Mouse (Mus musculus) c-Kit-positive CD71-positive TER-119-negative erythroid progenitor cells, embryonic 14.5 days (primary cell): ENCODE data around the gene Magel2.

ENCODE experiments used
- DNase-seq: peaks from one replicate; pipeline ENCODE4 v3.0.0-alpha.2; 2013; ENCODE audit warnings: low read depth

The Magel2 gene

GRCm38 (mm10) chr7:62376510-62377304 is at the start of gene Magel2:
Gene Magel2 (plus strand): TSS chr7:62377010.
- no peak for DNase-seq

GRCm38 (mm10) chr7:62345411-62345810 is 31.4 kb upstream of the Magel2 start:
- DNase-seq: no peak

GRCm38 (mm10) chr7:62346269-62346668 is 30.5 kb upstream of the Magel2 start, which contains the start of gene Ndn:
Gene Ndn (plus strand): TSS chr7:62346569.
- no peak for DNase-seq

- no peak for DNase-seq
These were observed 28.6 kb upstream of the Magel2 start for GRCm38 (mm10) chr7:62348106-62348803.

- DNase-seq: no peak
These were observed 28.0 kb upstream of the Magel2 start for GRCm38 (mm10) chr7:62348804-62349190.

GRCm38 (mm10) chr7:62351266-62351665 is 25.5 kb upstream of the Magel2 start:
- no peak for DNase-seq

- DNase-seq: no peak
These were observed 11.7 kb upstream of the Magel2 start for GRCm38 (mm10) chr7:62365039-62365636.

GRCm38 (mm10) chr7:62366730-62367129 is 10.1 kb upstream of the Magel2 start:
- no peak for DNase-seq

- DNase-seq: no peak
These were observed 1.2 kb upstream of the Magel2 start for GRCm38 (mm10) chr7:62375658-62376057.

- no peak for DNase-seq
These were observed 503 bp downstream of the Magel2 start for GRCm38 (mm10) chr7:62377313-62377712.

- DNase-seq: no peak
These were observed 1.7 kb downstream of the Magel2 start for GRCm38 (mm10) chr7:62378529-62378928.

GRCm38 (mm10) chr7:62382391-62382790 is 5.6 kb downstream of the Magel2 start:
- no peak for DNase-seq

GRCm38 (mm10) chr7:62388291-62388690 is 11.5 kb downstream of the Magel2 start:
- DNase-seq: no peak

GRCm38 (mm10) chr7:62392202-62392601 is 15.4 kb downstream of the Magel2 start:
- DNase-seq: no peak

GRCm38 (mm10) chr7:62406573-62407050 is 29.8 kb downstream of the Magel2 start:
- DNase-seq: no peak

GRCm38 (mm10) chr7:62407803-62408202 is 31.0 kb downstream of the Magel2 start:
- DNase-seq: no peak

- no peak for DNase-seq
These were observed 38.4 kb downstream of the Magel2 start for GRCm38 (mm10) chr7:62415222-62415621.

- DNase-seq: no peak
These were observed 39.4 kb downstream of the Magel2 start for GRCm38 (mm10) chr7:62416173-62416572.

- no peak for DNase-seq
These were observed 41.5 kb downstream of the Magel2 start for GRCm38 (mm10) chr7:62418346-62418745.

GRCm38 (mm10) chr7:62419105-62419492 is 42.3 kb downstream of the Magel2 start:
- no peak for DNase-seq

- DNase-seq: peak; percentile 46
These were observed 42.9 kb downstream of the Magel2 start, which contains the start of gene Mkrn3 for GRCm38 (mm10) chr7:62419493-62420360. Gene Mkrn3 (minus strand): TSS chr7:62420139.

- no peak for DNase-seq
These were observed 43.8 kb downstream of the Magel2 start for GRCm38 (mm10) chr7:62420566-62420965.
